Mouse (Mus musculus): ENCODE data around the gene Smco4.

DNA sequence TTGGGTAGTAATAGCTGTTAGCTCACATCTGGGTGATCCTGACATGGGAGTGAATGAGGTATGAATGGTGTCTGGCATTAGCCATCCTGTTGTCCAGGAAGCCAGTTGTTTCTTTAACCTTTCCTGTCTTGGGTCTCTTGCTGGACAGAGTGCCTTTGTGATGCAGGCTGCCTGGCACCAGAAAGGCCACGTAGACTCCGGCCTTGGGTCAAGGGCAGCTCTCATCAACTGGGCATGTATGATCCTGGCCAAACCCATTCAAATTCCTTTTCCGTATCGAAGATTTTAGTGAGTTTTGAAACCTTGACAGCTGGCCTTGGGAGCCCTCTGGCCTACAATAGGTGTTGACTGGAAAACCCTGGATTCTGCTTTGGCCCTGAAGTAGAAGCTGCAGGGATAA, 24.7 kb downstream of the Smco4 start:
- TF ChIP-seq CTCF (IDR thresholded peaks at IDR 0.05; ENCODE audit: extremely low read depth, insufficient read depth, low read length): no peak
- TF ChIP-seq POLR2A (IDR thresholded peaks at IDR 0.05; ENCODE audit: extremely low read depth, insufficient read depth, low read length): no peak
